Mouse (Mus musculus): ENCODE measurements at regions not wholly inside any gene's neighbourhood (a gene's known extent, or its start where the extent isn't known, plus 50 kb on each side); places are given as distances from the start of the nearest gene placed in this dataset.

DNA sequence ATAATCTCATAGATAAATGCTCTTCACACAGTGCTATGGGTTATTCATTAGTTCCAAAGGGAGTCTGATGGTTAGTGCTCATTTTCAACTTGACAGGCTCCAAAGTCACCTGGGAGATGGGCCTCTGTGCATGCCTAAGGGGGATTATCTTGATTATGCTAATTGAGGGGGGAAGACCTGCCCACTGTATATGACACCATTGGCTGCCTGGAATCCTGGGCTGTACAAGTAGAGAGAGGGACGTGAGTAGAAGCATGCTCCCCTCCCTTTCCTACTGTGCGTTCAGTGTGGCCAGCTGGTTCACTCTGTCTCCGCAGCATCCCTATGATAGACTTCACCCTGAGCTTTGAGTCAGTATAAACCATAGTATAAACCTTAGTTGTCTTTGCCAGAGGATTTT lies 300.8 kb downstream of the Gpat3 start:
- no peak for DNase-seq (ENCODE audit: low read depth, low spot score)

DNA sequence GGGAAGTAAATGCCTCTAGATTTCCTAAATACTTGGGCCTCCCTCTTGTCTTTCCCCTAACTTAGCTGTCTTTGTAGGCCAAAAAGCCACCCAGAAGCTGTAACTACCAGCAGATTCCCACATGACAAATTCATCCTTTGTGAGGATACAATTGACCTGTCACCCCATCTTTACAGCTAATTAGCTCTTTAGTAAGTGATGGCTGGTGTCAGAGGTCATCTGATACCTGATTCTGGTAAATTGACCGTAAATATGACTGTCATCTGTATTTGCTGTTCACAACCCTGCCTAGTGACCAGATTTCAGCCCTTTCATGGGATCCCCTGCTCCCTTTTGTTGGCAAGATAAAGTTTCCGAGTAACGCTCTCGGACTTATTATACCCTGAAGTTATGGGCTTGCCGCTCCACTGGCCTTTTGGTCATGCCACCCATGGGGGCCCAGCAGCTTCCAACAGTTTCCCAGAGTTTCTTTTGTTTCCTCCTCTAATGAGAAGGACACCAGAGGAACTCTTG lies 279.5 kb downstream of the Gpat3 start:
- no peak for DNase-seq (ENCODE audit: low read depth, low spot score)

DNA sequence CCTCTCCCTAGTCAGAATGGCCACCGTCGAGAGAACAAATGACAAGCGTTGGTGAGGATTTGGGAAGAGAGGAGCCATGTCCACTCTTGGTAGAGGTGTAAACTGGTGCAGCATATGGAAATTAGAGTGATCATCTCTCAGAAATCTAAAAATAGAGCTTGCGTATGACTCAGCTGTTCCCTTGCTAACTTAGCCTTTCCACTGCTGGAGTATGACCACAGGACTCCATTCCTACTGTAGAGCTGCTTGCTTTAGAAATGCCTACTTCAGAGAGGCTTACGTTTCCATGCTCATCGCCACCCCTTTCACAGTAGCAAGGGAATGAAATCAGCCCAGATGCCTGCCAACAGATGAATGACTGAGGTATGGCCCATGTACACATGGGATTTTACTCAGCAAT lies 277.4 kb downstream of the Gpat3 start:
- no peak for DNase-seq (ENCODE audit: low read depth, low spot score)

DNA sequence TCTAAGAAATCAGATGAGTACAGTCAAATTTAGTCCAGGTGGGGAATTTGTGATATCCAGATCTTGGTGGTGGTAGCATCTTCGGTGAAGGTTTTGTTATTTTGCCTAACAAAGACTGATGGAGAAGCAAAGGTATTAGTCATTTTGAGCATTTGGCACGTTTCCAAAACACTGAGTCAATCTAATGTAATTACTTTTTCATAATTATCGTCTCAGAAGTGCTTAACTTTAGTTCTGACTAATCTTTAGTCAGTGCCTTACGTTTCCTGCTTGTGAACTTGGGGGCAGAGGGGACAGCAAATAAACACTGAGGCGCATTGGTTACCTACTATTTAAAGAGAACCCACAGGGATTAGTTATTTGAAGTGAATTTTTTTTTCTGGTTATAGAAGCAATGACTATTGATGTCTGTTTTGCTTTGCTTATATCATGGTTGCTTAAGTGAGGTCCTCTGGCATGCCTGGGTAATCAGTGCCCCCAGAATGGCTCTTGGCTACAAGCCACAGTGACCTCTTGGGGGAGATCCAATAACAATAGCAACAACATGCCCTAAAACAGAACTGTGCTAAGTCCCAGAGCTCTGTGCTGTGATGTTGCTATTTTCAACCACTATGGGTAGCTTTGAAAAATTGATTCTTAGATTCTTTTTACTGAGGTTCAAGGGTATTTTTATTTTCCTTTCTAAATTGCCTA lies 275.1 kb downstream of the Gpat3 start:
- DNase-seq (ENCODE audit: low read depth, low spot score) = no peak

DNA sequence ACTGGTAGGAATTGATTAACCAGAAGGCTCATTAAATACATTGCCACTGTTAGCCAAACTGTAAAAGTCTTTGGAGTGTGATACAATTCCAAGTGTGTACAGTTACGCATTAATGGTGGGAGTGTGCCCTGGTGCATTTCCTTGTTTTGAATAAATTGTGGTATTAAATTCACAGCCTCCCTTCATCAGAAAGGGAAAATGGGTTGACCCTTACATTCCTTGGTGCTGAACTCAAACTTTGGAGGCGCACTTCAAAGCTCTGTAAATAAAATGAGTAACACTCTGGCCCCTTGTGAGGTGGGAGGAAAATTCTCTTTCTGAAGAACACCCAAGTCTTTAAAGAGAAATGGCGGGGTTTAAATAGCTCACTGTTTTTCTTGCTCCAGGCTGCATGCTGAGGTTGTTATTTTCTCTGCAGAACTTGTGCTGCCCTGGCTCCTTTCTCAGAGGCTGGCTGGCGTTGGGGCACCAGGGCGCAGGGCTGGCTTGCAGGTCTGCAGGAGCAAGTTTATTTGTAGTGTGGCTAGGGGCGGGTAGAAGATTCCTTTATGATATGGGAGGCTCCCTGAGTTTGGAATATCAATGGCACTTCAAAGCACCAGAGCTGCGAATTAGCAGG lies 266.7 kb downstream of the Gpat3 start:
- no peak for DNase-seq (ENCODE audit: low read depth, low spot score)

DNA sequence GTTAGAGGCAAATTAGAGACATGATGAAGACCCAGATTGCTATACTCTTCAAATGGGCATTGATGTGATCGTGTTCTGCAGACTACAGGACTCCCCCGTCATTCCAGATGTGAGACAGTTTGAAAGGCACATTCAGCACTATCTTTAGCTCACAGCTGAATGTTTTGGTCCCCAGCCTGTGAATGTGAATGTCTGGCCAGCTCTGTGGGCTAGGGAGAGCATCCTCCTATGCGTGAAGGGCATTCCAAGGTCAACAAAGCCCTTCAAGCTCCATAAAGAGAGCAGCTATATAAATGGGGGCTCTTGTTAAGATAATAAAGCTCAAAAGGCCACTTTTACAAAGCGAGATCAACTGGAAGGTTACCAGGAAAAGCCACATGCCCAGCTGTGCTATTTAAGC lies 266.1 kb downstream of the Gpat3 start:
- DNase-seq (ENCODE audit: low read depth, low spot score) = no peak

DNA sequence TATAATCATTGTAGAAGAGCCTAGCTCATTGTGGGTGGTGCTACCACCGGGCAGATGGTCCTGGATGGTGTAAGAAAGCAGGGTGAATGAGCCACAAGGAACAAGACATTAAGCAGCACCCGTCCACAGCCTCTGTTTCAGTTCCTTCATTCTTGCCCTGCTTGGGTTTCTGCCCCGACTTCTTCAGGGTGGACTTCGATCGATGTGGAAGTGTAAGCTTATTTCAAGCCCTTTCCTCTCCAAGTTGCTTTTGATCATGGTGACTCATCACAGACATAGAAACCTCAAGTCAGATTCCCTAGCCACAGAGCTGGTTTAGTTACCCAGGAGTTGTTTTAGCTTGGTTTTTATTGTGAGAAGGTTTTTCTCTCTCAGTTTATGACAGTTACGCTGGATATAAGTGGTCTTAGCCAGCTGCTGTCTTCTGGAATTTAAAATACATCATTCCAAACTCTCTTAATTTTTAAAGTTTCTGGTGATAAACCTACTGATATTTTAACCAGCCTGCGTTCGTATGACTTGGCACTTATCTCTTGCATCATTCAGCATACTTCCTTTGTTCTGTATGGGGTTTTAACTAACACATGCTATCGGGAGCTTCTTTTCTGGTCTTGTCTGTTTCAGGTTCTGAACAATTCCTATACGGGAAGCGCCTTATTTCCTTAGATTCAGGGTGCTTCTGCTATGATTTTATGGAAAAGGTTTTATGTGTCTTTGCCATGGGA lies 255.6 kb downstream of the Gpat3 start:
- DNase-seq (ENCODE audit: low read depth, low spot score) = no peak

DNA sequence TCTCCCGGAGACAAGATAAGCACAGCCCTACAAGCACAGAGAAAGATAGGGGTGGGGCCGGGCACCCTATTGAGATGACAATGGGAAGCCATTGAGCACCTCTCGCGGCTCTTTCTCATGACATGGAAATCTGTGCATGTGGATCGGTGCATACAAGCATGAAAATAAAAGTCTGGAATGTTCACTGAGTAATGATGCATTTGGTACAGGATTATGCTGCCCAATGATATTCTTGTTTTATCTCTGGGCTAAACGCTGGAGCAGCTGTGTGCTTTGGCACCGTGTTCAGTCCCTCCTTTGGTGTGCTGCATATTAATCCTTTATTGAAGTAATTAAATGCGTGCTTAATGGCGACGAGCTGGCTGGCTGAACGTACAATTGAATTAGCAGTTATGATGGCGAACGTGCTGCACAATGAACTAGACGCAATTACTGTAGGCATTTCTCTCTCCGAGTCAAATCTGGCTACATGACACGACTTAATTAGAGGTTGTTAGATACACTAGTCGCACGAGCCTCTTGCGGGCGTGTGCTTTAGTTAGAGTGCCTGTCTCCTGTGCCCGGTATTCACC lies 245.6 kb downstream of the Gpat3 start:
- DNase-seq (ENCODE audit: low read depth, low spot score) = peak; percentile 43

DNA sequence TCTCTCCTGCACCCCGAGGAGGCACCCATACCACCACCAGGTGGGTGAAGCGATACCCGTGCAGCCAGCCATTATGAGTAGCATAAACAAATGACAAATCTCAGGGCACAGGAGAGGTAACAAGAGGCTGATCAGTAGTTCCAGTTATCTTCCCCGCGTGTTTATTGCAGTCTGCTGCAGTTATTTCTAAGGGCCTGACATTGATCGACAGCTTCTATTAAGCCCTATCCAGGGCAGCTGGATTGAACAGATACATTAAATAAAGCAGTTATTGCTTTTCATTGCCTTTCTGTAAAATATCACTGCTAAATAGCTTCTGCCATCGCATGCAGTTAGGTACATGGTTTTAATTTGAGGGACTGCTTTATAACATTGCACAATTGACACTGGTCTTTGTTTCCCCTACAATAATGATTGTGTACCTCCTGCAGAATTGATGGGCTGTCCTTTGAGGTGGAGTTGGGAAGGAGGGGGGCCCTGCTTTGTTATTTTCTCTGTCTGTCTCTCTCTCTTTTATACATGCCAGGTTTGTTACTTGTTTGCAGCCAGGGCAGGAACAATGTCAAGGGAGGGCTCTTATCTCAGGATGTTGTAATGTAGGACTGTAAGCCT lies 245.0 kb downstream of the Gpat3 start:
- DNase-seq (ENCODE audit: low read depth, low spot score) = no peak

DNA sequence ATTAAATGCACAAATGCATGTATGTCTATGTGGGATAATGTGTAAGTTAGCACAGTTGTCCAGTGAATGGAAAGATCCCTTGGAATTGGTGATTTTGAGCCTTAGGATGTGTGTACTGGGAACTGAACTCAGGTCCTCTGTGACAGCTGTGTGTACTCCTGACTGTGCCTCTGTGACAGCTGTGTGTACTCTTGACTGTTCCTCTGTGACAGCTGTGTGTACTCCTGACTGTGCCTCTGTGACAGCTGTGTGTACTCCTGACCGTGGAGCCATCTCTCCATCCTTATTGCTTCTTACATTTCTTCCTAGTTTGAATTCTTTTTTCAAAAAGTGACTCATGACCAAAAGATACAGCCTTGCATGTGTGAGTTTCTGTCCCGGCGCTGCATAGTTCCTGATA lies 239.7 kb downstream of the Gpat3 start:
- no peak for DNase-seq (ENCODE audit: low read depth, low spot score)

DNA sequence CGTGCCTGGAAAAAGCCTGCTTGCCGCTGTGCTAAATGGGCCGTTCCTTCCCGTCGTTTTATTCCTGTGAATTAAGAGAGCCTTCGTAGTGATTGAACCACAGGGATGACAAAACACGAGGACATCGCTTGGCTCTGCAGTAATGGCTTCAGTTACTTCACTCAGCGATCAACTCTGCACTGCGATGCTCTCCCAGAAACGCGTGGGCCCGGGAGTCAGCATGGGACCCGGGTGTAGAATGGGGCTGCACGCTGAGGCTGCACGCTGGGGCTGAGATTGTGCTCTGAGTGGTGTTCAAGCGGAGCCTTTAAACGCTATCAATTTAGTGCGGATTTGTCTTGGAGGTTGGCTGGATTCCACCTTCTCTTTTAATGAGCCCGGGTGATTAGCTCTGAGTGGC lies 237.1 kb downstream of the Gpat3 start:
- DNase-seq (ENCODE audit: low read depth, low spot score) = peak; percentile 6

DNA sequence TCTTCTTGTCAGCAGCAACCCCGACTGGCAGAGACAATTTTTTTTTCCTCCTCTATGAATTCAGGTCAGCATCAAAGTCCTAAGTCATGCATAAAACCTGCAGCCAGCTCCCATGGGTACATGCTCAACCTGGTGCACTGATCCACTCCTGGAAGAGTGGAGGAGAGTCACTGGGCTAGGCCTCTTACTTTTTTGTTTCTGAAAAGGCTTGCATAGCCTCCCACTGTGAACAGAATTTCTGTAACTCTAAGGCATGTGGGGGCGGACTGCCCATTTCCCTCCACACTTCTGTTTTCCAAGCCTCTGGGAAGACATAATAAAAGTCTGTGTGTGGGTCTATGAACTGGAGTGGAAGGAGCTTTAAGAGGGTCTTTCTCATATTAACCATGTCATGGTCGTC lies 218.8 kb downstream of the Gpat3 start:
- peak; percentile 57 for DNase-seq (ENCODE audit: low read depth, low spot score)

DNA sequence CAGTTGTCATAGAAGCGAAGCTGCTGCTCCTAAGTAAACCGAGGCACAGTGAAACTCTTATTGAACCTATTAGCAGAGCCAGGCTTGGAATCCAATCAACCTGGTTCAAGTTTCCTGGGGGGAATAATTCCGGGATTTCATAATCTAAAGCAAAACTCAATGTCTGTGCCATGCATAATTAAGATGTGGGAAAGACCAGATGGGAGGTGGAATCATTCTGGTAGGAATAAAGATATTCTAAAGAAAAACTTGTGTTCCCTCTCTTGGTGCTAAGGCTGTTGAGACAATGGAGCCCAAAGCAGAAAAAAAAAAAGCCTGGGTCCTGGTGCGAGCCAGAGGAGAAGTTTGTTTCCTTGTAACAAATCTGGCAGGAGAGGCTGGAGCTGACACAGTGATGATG lies 217.7 kb downstream of the Gpat3 start:
- no peak for DNase-seq (ENCODE audit: low read depth, low spot score)

DNA sequence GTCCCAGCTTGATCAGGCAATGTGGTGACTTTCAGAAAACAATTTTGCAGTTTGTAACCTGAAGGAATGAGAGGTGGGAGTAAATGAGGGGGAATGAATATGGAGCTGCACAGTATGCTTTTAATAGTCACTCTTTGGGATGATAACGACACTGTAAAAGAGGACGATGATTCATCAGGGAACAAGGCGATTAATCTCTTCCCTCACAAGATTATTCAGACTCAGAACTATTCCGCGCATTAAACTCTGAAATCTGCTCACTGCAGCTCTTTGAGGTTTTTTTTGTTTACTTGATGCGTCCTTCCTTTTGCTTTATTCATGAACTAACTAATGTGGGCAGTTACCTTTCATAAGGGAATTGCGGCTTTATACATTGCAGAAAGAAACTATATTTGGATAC lies 206.1 kb downstream of the Gpat3 start:
- DNase-seq (ENCODE audit: low read depth, low spot score) = no peak

DNA sequence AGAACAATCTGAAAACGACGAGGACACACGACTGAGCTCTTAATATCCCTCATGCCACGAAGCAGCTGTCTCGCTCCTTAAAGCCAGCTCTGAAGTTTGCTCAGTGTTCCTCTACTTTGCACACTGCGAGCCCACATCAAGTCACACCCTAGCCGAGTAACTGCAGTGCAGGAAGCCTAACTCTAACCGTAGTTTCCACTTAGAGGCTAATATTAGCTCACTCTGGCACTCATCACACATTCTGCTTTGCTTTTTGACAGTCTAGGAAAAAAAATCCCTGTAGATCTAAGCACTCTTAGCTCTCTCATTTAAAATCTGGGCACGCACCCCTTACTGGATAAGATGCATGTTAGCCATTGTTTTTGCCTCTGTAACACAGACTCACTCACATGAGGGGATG lies 195.0 kb downstream of the Gpat3 start:
- DNase-seq (ENCODE audit: low read depth, low spot score) = no peak

DNA sequence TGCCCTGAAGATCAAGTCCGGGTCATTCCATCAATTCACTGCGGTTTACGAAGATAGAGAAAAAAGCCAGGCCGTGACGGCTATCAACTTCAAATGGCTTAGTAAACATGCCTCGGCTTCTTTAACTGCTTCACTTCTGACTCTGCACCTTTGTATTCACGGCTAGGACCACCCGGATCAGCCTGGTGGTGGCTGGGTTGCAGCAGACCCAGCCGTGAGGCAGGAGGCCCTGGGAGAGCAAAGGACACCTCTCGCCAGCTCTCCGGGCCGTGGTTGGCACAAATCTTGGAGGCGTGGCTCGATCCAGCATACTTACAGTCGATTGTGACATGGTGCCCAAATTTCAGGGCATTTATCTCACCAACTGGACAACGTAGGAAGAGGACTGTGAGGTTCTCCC lies 187.5 kb downstream of the Gpat3 start:
- no peak for DNase-seq (ENCODE audit: low read depth, low spot score)

DNA sequence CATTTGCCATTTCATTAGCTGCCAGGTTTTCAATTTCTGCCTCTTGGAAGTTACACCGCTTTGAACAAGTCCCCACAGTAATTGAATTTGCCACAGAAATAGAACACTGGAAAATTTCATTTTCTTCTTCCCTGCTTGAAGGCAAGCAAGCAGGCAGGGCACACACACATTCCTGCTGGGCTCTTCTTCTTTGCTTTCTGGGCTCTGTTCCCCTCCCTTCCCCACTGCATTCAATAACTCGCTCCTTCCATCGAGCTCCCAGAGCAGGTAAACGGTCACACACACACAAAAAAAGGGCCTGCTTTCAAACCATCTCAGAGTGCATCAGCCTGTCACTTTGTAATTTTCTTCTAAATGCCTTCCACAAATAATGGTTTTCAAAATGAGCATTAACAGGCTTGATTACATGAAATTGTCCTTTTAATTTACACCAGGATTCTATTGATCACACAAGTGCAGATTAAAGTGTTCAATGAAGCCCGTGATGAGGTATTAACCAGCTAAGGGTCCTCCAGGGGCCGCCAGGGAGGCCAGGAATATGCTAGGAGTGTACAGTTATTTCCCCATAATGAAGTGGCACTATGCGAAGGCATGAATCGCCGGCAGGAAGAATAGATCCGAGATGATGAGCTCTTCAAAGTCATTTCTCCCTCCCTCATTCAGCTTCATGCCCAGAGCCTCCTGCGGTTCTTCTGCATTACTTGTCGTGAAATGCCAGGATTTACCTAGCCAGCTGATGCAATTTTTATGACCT lies 186.8 kb downstream of the Gpat3 start:
- DNase-seq (ENCODE audit: low read depth, low spot score) = no peak

DNA sequence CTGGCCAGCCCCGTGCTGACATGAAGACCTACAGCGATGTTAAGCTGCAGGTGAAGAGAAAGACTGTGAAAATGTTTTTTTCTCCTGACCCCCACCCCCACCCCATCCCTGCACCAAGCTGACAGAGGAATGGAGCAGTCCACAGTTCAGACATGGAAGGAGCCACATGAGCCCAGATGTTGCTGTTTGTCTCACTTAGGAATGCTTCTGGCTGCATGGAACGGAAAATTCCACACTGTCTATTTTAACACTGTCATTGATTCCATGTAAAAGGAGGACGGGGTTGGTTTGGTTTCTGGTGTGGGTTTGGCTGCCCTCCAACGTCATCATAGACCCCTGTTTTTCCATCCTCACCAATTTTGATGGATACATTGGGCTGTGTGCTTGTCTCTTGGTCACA lies 179.3 kb downstream of the Gpat3 start:
- no peak for DNase-seq (ENCODE audit: low read depth, low spot score)

DNA sequence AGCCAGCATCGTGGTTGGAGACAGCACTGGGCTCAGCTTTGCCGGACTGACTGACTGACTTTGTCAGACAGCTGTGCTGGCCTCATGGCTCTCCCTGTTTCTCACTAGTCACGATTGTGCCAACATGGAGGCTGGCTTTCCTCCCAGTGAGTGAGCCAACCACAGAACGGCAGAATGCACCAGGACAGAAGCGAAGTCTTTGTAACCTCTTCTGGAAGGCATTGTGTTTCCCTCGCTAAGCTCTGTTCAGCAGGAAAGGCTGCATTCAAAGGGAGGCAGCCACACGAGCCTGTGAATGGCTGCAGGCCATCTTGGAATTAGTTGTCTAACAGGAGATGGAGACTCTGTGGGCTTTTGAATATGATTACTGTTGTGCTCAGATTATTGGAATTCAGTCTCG lies 178.3 kb downstream of the Gpat3 start:
- DNase-seq (ENCODE audit: low read depth, low spot score) = no peak

DNA sequence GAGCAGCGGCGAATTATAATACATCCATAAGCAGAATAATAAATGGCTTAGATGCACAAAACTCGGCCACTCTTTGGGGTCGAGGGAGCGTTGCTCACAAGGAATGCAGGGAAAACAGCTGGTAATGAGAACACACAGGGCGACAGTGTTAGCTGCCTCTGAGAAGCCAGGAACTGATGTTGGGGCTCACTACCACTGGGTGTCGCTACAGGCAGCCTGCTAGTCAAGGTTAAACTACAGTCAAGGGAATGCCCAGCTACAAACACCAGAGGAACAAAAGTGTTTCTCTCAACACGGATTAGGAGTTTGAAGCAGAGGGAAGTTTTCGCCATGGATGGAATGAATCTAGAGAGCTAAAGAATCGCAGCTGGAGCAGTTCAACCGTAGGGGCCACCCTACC lies 175.3 kb downstream of the Gpat3 start:
- peak; percentile 68 for DNase-seq (ENCODE audit: low read depth, low spot score)

DNA sequence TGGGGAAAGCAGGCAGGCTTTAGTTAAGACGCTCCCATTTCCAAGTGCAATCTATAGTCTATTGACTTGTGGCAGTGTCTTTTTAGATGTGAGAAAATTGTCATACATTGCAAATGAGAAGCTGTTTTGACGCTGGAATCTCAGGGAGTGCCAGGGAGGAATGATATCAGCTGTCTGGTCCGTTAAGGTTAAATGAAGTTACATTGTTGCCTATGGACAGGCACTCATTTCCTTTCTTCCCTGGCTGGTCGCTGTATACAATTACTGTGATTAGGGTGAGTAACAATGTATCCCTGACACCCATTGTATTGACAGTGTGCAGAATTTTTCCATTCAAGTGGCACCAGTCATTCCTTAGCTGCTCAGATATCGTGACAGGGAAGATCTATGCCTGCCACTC lies 168.3 kb downstream of the Gpat3 start:
- DNase-seq (ENCODE audit: low read depth, low spot score) = no peak
